Mouse (Mus musculus) stomach, postnatal 0 days (tissue): Measurements from ENCODE around the gene Hhex.

ENCODE experiments used
- CTCF ChIP-seq: IDR thresholded peaks from 2 replicates; pipeline ENCODE4 v1.5.1; 2016; ENCODE audit warnings: antibody characterized with exemption, low read depth, mild to moderate bottlenecking, moderate library complexity
- EP300 ChIP-seq: optimal IDR thresholded peaks from 2 replicates; pipeline ENCODE3; 2016; ENCODE audit warnings: antibody characterized with exemption

GRCm38 (mm10) chr19:37466403-37466802 lies 31.8 kb downstream of the Hhex start:
- TF ChIP-seq CTCF, result no peak
- TF ChIP-seq EP300, result no peak
